Mouse (Mus musculus) ES-Bruce4 (cell line): ENCODE data around the gene Entpd8.

ENCODE experiments used
- CTCF ChIP-seq: IDR thresholded peaks from one replicate; pipeline ENCODE4 v1.8.1; 2011; ENCODE audit warnings: low read depth, low read length
- EP300 ChIP-seq: IDR thresholded peaks from 2 replicates; pipeline ENCODE4 v1.6.1; 2011; ENCODE audit warnings: low read depth, low read length; ENCODE audit not compliant: insufficient read depth
- POLR2A ChIP-seq: IDR thresholded peaks from one replicate; pipeline ENCODE4 v1.8.1; 2011; ENCODE audit warnings: low read length; ENCODE audit not compliant: insufficient read depth

GRCm38 (mm10) chr2:25124411-25124810 is 44.3 kb downstream of the Entpd8 start:
- TF ChIP-seq CTCF, result no peak
- no peak for TF ChIP-seq EP300
- TF ChIP-seq POLR2A, result no peak
